Mouse (Mus musculus) thymus, adult 2 months (tissue): ENCODE results near the gene Nell1.

Source experiments
- CTCF ChIP-seq: fragments of 200-500 bp; IDR thresholded peaks from 2 replicates; pipeline ENCODE4 v1.5.1; 2012; ENCODE audit warnings: mild to moderate bottlenecking, control low read depth, low read length, moderate library complexity, borderline replicate concordance; ENCODE audit not compliant: control insufficient read depth, poor library complexity, insufficient read depth; ENCODE audit errors: extremely low read depth
- POLR2A ChIP-seq: fragments of 200-500 bp; IDR thresholded peaks from 2 replicates; pipeline ENCODE4 v1.6.1; 2012; ENCODE audit warnings: mild to moderate bottlenecking, low read length, control low read depth, moderate library complexity; ENCODE audit not compliant: control insufficient read depth, poor library complexity, insufficient read depth; ENCODE audit errors: extremely low read depth

GRCm38 (mm10) chr7:50832799-50833198, 858.1 kb downstream of the Nell1 start:
- TF ChIP-seq POLR2A (no peak), CTCF (no peak)
